Mouse (Mus musculus) midbrain, postnatal 0 days (tissue): ENCODE results near the gene Rai14. TPM values are rescaled to one million over a fixed set of nuclear protein-coding genes. Genes with fewer than 3 reads are reported as not detected.

Experiments used
- ATAC-seq: fragments of 200-750 bp; cut with Nextera tagmentation; 2 replicates; pipeline ENCODE4 v1.8.0; 2017; ENCODE audit warnings: moderate number of reproducible peaks, mild to moderate bottlenecking, moderate TSS enrichment, moderate library complexity; ENCODE audit not compliant: low FRiP score
- DNase-seq: peaks from one replicate; pipeline ENCODE4 v3.0.0-alpha.2; 2015; ENCODE audit warnings: low spot score
- H3K27ac ChIP-seq: fragments of 300-500 bp; sonication (generic); 2 replicates; pipeline ENCODE4 v1.5.1; 2014; ENCODE audit warnings: low read depth, mild to moderate bottlenecking, low read length, mixed read lengths
- H3K27me3 ChIP-seq: fragments of 300-500 bp; sonication (generic); 2 replicates; pipeline ENCODE4 v1.6.1; 2014; ENCODE audit warnings: low read length, control low read depth, mixed read lengths; ENCODE audit not compliant: insufficient read depth
- H3K36me3 ChIP-seq: fragments of 300-500 bp; sonication (generic); 2 replicates; pipeline ENCODE4 v1.6.1; 2014; ENCODE audit warnings: low read length, control low read depth, mixed read lengths; ENCODE audit not compliant: insufficient read depth
- H3K4me1 ChIP-seq: fragments of 300-500 bp; sonication (generic); 2 replicates; pipeline ENCODE4 v1.6.1; 2014; ENCODE audit warnings: mild to moderate bottlenecking, control low read depth, antibody characterized with exemption, low read length, mixed read lengths; ENCODE audit not compliant: insufficient read depth
- H3K4me2 ChIP-seq: fragments of 300-500 bp; sonication (generic); 2 replicates; pipeline ENCODE4 v1.6.1; 2014; ENCODE audit warnings: low read depth, mild to moderate bottlenecking, low read length, mixed read lengths; ENCODE audit not compliant: poor library complexity, severe bottlenecking
- H3K4me3 ChIP-seq: fragments of 300-500 bp; sonication (generic); 2 replicates; pipeline ENCODE4 v1.5.1; 2014; ENCODE audit warnings: low read depth, mild to moderate bottlenecking, low read length, moderate library complexity
- H3K9ac ChIP-seq: fragments of 300-500 bp; sonication (generic); replicated peaks from 2 replicates; pipeline ENCODE4 v1.6.1; 2014; ENCODE audit warnings: mild to moderate bottlenecking, low read length, moderate library complexity, mixed read lengths; ENCODE audit not compliant: poor library complexity, severe bottlenecking
- H3K9me3 ChIP-seq: fragments of 300-500 bp; sonication (generic); 2 replicates; pipeline ENCODE4 v1.6.1; 2016; ENCODE audit warnings: low read length, control low read depth
- CTCF ChIP-seq: IDR thresholded peaks from 2 replicates; pipeline ENCODE4 v1.5.1; 2016; ENCODE audit warnings: antibody characterized with exemption, mild to moderate bottlenecking
- WGBS: fragments of 180-500 bp; shearing (Covaris S2); extraction: QIAGEN DNeasy Blood & Tissue Kit; methylation state at CpG from one replicate; pipeline ENCODE4 v1.1.7; 2014; 5-methylcytosine and 5-hydroxymethylcytosine counted together
- polyA plus RNA-seq: library from polyadenylated mRNA; unstranded; fragments of >200 nt; fragmentation: Nextera tagmentation; extraction: Ambion mirVana; gene quantifications from 2 replicates; pipeline ENCODE4 v1.2.1, GENCODE M21; 2015
- total RNA-seq: library from RNA; depleted of rRNA; stranded (reverse); fragments of >200 nt; gene quantifications from 2 replicates; pipeline ENCODE4 v1.2.3, GENCODE M21; 2014

Gene Rai14
- total and polyA plus RNA-seq, 2 experiments from 2014 or later, result 4.3 to 9.0 TPM

DNA sequence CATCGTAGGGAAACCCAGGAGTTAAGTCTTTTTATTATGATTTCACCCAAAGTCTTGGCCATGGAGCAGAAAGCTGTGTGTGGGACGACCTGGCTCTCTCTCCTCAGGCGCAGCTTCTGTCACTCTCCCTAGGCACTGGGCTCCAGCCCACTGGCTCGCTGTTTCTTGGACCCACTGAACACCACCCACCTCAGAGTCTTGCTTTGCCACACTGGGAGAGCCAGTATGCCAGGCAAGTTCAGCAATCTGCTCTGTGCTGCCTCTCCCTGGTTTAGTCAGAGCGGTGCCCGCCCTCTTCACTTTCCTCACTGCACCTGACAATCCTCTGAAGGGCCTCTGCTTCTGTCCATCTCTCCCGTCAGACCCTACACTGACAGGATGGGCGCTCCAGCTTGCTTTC is 93.2 kb downstream of the Rai14 start:
- H3K4me2 ChIP-seq, result no peak overlapping the region
- no peaks in the 10 kb centered on the region for H3K36me3 ChIP-seq
- no peaks in the 10 kb centered on the region for H3K9me3 ChIP-seq
- no peak for ATAC-seq
- H3K27ac ChIP-seq, result no peak overlapping the region
- no peak for DNase-seq
- no peak overlapping the region for H3K9ac ChIP-seq
- 97% methylated on average over 8 of the region's 8 CpGs for WGBS
- H3K27me3 ChIP-seq, result no peaks in the 10 kb centered on the region
- no peak for TF ChIP-seq CTCF
- H3K4me3 ChIP-seq, result no peak overlapping the region
- H3K4me1 ChIP-seq, result no peaks in the 10 kb centered on the region

DNA sequence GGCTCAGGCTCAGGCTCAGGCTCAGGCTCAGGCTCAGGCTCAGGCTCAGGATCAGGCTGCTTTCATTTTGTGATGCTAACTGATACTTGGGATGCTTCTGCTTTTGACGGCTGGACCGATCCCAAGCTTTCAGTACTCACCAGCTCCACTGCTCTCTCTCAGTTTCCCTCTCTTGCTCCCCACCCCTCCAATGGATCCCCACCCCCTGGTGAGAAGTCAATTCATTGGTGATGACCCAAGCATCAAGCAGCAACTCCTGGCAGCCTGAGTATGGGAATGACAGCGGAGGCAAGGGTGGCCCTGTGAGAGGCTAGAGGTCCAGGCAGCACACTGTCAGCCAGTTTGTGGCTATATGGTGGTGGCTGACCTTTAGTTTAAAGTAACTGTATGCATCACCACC is 94.7 kb downstream of the Rai14 start:
- Histone ChIP-seq H3K9me3 (no peaks in the 10 kb centered on the region), H3K36me3 (no peaks in the 10 kb centered on the region), H3K27ac (no peak overlapping the region), H3K4me2 (no peak overlapping the region), H3K4me1 (no peaks in the 10 kb centered on the region), H3K27me3 (no peaks in the 10 kb centered on the region), H3K4me3 (no peak overlapping the region), H3K9ac (no peak overlapping the region)
- 96% methylated on average over 3 of the region's 3 CpGs for WGBS
- ATAC-seq (no peak), DNase-seq (no peak)
- no peak for TF ChIP-seq CTCF

DNA sequence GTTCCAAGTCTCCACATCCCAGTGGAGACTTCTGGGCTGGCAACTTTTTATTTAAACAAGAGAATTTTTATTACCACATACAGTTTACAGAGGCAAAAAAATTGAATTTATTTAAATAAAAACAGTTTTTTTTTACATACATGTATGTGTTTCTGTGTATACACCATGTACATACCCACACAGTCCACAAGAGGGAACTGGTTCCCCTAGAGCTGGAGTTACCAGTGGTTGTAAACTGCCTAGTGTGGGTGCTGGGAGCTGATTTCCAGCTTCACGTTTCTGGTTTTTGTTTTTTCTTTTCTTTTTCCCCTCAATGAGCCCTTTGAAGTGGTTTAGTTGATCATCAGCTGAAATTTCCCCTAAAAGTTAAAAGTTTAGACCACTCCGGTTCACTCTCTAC is 96.1 kb downstream of the Rai14 start:
- H3K4me1 ChIP-seq, result no peaks in the 10 kb centered on the region
- H3K4me2 ChIP-seq, result no peak overlapping the region
- ATAC-seq, result no peak
- H3K27me3 ChIP-seq, result no peaks in the 10 kb centered on the region
- no peak overlapping the region for H3K4me3 ChIP-seq
- peak; percentile 27; the same call in 1 of the 2 replicates for TF ChIP-seq CTCF
- no peak overlapping the region for H3K9ac ChIP-seq
- no peak for DNase-seq
- H3K9me3 ChIP-seq, result no peaks in the 10 kb centered on the region
- H3K27ac ChIP-seq, result no peak overlapping the region
- WGBS, result 88% methylated on average over 2 of the region's 2 CpGs
- H3K36me3 ChIP-seq, result no peaks in the 10 kb centered on the region

DNA sequence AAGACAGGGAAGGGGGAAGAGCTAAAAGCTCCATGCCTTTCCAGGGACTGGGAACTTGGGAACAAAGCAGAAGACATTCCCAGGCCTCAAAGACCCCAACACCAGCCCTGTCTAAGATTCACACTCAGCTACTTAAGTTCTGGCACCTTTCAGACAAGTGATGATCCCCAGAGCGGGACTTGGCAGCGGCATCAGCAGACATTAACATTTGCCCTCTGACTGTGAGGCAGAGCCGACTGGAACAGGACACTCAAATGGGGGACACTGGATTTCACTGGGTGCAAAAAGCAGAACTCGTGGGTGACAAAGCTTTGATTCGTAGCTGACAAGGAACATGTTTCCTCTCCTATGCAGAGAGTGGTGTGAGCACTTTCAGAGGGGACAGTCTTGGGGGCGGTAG is 98.4 kb downstream of the Rai14 start:
- Histone ChIP-seq H3K4me1 (no peaks in the 10 kb centered on the region), H3K9me3 (no peaks in the 10 kb centered on the region), H3K27me3 (no peaks in the 10 kb centered on the region), H3K4me2 (no peak overlapping the region), H3K27ac (no peak overlapping the region), H3K36me3 (no peaks in the 10 kb centered on the region), H3K9ac (no peak overlapping the region), H3K4me3 (no peak overlapping the region)
- TF ChIP-seq CTCF, result no peak
- no peak for DNase-seq
- WGBS, result 81% methylated on average over 6 of the region's 6 CpGs
- ATAC-seq, result no peak

GRCm38 (mm10) chr15:10611040-10611439 is 103.4 kb downstream of the Rai14 start:
- Histone ChIP-seq H3K4me1 (no peaks in the 10 kb centered on the region), H3K9ac (no peak overlapping the region), H3K27ac (no peak overlapping the region), H3K27me3 (no peaks in the 10 kb centered on the region), H3K4me3 (no peak overlapping the region), H3K9me3 (no peaks in the 10 kb centered on the region), H3K36me3 (no peaks in the 10 kb centered on the region), H3K4me2 (no peak overlapping the region)
- WGBS, result 36% methylated on average over 9 of the region's 9 CpGs
- no peak for TF ChIP-seq CTCF
- DNase-seq, result no peak
- ATAC-seq, result no peak

- Histone ChIP-seq H3K9me3 (no peaks in the 10 kb centered on the region), H3K27ac (no peak overlapping the region), H3K4me2 (no peak overlapping the region), H3K36me3 (no peaks in the 10 kb centered on the region), H3K4me3 (no peak overlapping the region), H3K9ac (no peak overlapping the region), H3K27me3 (no peaks in the 10 kb centered on the region), H3K4me1 (no peaks in the 10 kb centered on the region)
- ATAC-seq, result no peak
- TF ChIP-seq CTCF, result no peak
- WGBS, result 75% methylated on average over 4 of the region's 4 CpGs
- peak; percentile 35 for DNase-seq
Observed at GRCm38 (mm10) chr15:10609107-10609506, 105.3 kb downstream of the Rai14 start.
